Mouse (Mus musculus) embryonic facial prominence, embryonic 11.5 days (tissue): ENCODE data around the gene Il6. TPM values are rescaled to one million over a fixed set of nuclear protein-coding genes. Genes with fewer than 3 reads are reported as not detected.
A peak's percentile ranks its signal among the peaks of the same experiment; 100 is the strongest.
"Not testable (repeated sequence)": the region's sequence is repeated elsewhere in the genome, so short reads cannot be mapped to it uniquely, and the experiment has no call there.

Experiments used
- ATAC-seq: fragments of 200-750 bp; cut with Nextera tagmentation; replicated peaks from 2 replicates; pipeline ENCODE4 v1.8.0; 2017; ENCODE audit warnings: low read depth; ENCODE audit not compliant: insufficient number of reproducible peaks, low FRiP score, low TSS enrichment
- DNase-seq: peaks from one replicate; pipeline ENCODE4 v3.0.0-alpha.2; 2015; ENCODE audit warnings: low spot score
- H3K27ac ChIP-seq: fragments of 300-500 bp; sonication (generic); replicated peaks from 2 replicates; pipeline ENCODE4 v1.5.1; 2014; ENCODE audit warnings: mild to moderate bottlenecking, low read depth, low read length, control low read depth
- H3K27me3 ChIP-seq: fragments of 300-500 bp; sonication (generic); 2 replicates; pipeline ENCODE4 v1.6.1; 2014; ENCODE audit warnings: mild to moderate bottlenecking, low read length, moderate library complexity, mixed read lengths; ENCODE audit not compliant: control insufficient read depth, insufficient read depth
- H3K36me3 ChIP-seq: fragments of 300-500 bp; sonication (generic); replicated peaks from 2 replicates; pipeline ENCODE4 v1.6.1; 2014; ENCODE audit warnings: low read depth, mild to moderate bottlenecking, low read length, moderate library complexity, mixed read lengths; ENCODE audit not compliant: control insufficient read depth, insufficient read depth
- H3K4me1 ChIP-seq: fragments of 300-500 bp; sonication (generic); 2 replicates; pipeline ENCODE4 v1.6.1; 2014; ENCODE audit warnings: low read length, mixed read lengths; ENCODE audit not compliant: control insufficient read depth, insufficient read depth
- H3K4me2 ChIP-seq: fragments of 300-500 bp; sonication (generic); 2 replicates; pipeline ENCODE4 v1.6.1; 2014; ENCODE audit warnings: low read depth, mild to moderate bottlenecking, control low read depth, low read length, moderate library complexity
- H3K4me3 ChIP-seq: fragments of 300-500 bp; sonication (generic); 2 replicates; pipeline ENCODE4 v1.5.1; 2014; ENCODE audit warnings: low read depth, low read length, control low read depth
- H3K9ac ChIP-seq: fragments of 300-500 bp; sonication (generic); replicated peaks from 2 replicates; pipeline ENCODE4 v1.6.1; 2014; ENCODE audit warnings: mild to moderate bottlenecking, control low read depth, low read length
- H3K9me3 ChIP-seq: fragments of 300-500 bp; sonication (generic); replicated peaks from 2 replicates; pipeline ENCODE4 v1.6.1; 2016; ENCODE audit warnings: mild to moderate bottlenecking, low read length, inconsistent platforms, mixed read lengths; ENCODE audit not compliant: control insufficient read depth
- WGBS: fragments of 180-500 bp; shearing (Covaris S2); extraction: QIAGEN DNeasy Blood & Tissue Kit; methylation state at CpG from one replicate; pipeline ENCODE4 v1.1.7; 2014; 5-methylcytosine and 5-hydroxymethylcytosine counted together
- polyA plus RNA-seq: library from polyadenylated mRNA; unstranded; fragments of >200 nt; fragmentation: Nextera tagmentation; extraction: Ambion mirVana; gene quantifications from 2 replicates; pipeline ENCODE4 v1.2.1, GENCODE M21; 2014

Gene Il6
- polyA plus RNA-seq, 1 experiment from 2014 or later, result not detected

- no peak for DNase-seq
- Histone ChIP-seq H3K27ac (no peak overlapping the region), H3K4me3 (no peak overlapping the region), H3K9me3 (no peaks in the 10 kb centered on the region), H3K27me3 (no peaks in the 10 kb centered on the region), H3K9ac (no peak overlapping the region), H3K4me2 (no peak overlapping the region), H3K36me3 (no peaks in the 10 kb centered on the region), H3K4me1 (no peaks in the 10 kb centered on the region)
- WGBS, result 79% methylated on average over 1 of the region's 1 CpGs
- no peak for ATAC-seq
Measured at GRCm38 (mm10) chr5:29997351-29997750, 15.6 kb upstream of the Il6 start.

- Histone ChIP-seq H3K27ac (no peak overlapping the region), H3K9me3 (no peaks in the 10 kb centered on the region), H3K4me3 (no peak overlapping the region), H3K4me1 (no peaks in the 10 kb centered on the region), H3K4me2 (no peak overlapping the region), H3K36me3 (no peaks in the 10 kb centered on the region), H3K9ac (no peak overlapping the region), H3K27me3 (no peaks in the 10 kb centered on the region)
- WGBS, result 81% methylated on average over 3 of the region's 3 CpGs
- ATAC-seq (no peak), DNase-seq (no peak)
Measured at GRCm38 (mm10) chr5:30000921-30001320, 12.0 kb upstream of the Il6 start.

GRCm38 (mm10) chr5:30014580-30014979, 1.7 kb downstream of the Il6 start:
- Histone ChIP-seq H3K27me3 (no peaks in the 10 kb centered on the region), H3K36me3 (no peaks in the 10 kb centered on the region), H3K9ac (no peak overlapping the region), H3K4me1 (no peaks in the 10 kb centered on the region), H3K27ac (no peak overlapping the region), H3K4me3 (no peak overlapping the region), H3K9me3 (no peaks in the 10 kb centered on the region), H3K4me2 (no peak overlapping the region)
- DNase-seq (peak; percentile 33), ATAC-seq (no peak)
- 59% methylated on average over 2 of the region's 2 CpGs for WGBS

- H3K36me3 ChIP-seq, H3K9me3 ChIP-seq, H3K4me2 ChIP-seq, H3K9ac ChIP-seq, H3K4me3 ChIP-seq, H3K27me3 ChIP-seq, H3K4me1 ChIP-seq, DNase-seq, H3K27ac ChIP-seq, ATAC-seq: not testable (repeated sequence)
- WGBS, result 83% methylated on average over 4 of the region's 4 CpGs
Measured at GRCm38 (mm10) chr5:30035862-30036261, 22.9 kb downstream of the Il6 start.

- H3K27ac ChIP-seq, H3K4me1 ChIP-seq, H3K4me3 ChIP-seq, H3K9ac ChIP-seq, H3K4me2 ChIP-seq, H3K27me3 ChIP-seq, H3K9me3 ChIP-seq, ATAC-seq, DNase-seq, H3K36me3 ChIP-seq: not testable (repeated sequence)
- 95% methylated on average over 2 of the region's 2 CpGs for WGBS
Measured at GRCm38 (mm10) chr5:30037111-30037510, 24.2 kb downstream of the Il6 start.

GRCm38 (mm10) chr5:30039324-30039723, 26.4 kb downstream of the Il6 start:
- not testable (repeated sequence) for H3K4me1 ChIP-seq, H3K4me3 ChIP-seq, H3K36me3 ChIP-seq, H3K27me3 ChIP-seq, DNase-seq, H3K27ac ChIP-seq, ATAC-seq, H3K4me2 ChIP-seq, H3K9me3 ChIP-seq, H3K9ac ChIP-seq
- 90% methylated on average over 5 of the region's 5 CpGs for WGBS

GRCm38 (mm10) chr5:30039841-30040240, 26.9 kb downstream of the Il6 start:
- not testable (repeated sequence) for H3K4me2 ChIP-seq, H3K27me3 ChIP-seq, H3K9ac ChIP-seq, H3K4me3 ChIP-seq, H3K36me3 ChIP-seq, H3K4me1 ChIP-seq, H3K27ac ChIP-seq, ATAC-seq, H3K9me3 ChIP-seq, DNase-seq
- WGBS, result 78% methylated on average over 4 of the region's 4 CpGs

GRCm38 (mm10) chr5:30058216-30058731, 45.4 kb downstream of the Il6 start:
- Histone ChIP-seq H3K4me3 (no peak overlapping the region), H3K9me3 (no peaks in the 10 kb centered on the region), H3K36me3 (peaks cover 3% of the 10 kb centered on the region), H3K27me3 (no peaks in the 10 kb centered on the region), H3K9ac (no peak overlapping the region), H3K4me1 (no peaks in the 10 kb centered on the region), H3K27ac (no peak overlapping the region), H3K4me2 (no peak overlapping the region)
- DNase-seq (no peak), ATAC-seq (no peak)
- 79% methylated on average over 6 of the region's 6 CpGs for WGBS
